Mouse (Mus musculus): ENCODE measurements around the gene Abcb9. TPM values are rescaled to one million over a fixed set of nuclear protein-coding genes. Genes with fewer than 3 reads are reported as not detected.

The Abcb9 gene
- polyA plus RNA-seq, 1 experiment, result 7.4 TPM

- Histone ChIP-seq H3K4me1 (ENCODE audit: control insufficient read depth, insufficient read depth, low read length) (peaks cover 19% of the 10 kb centered on the region), H3K4me3 (replicated peaks; ENCODE audit: control insufficient read depth, low read depth, low read length) (peak overlapping the region; percentile 24), H3K27ac (ENCODE audit: control insufficient read depth, insufficient read depth, low read depth, low read length, poor library complexity) (peak overlapping the region; percentile 92)
- 60% methylated on average over 15 of the region's 15 CpGs for WGBS
- TF ChIP-seq CTCF (IDR thresholded peaks at IDR 0.05; ENCODE audit: control insufficient read depth, insufficient read depth, low read length) (no peak), POLR2A (IDR thresholded peaks at IDR 0.05; ENCODE audit: borderline replicate concordance, control insufficient read depth, low read depth, low read length) (no peak)
Observed at GRCm38 (mm10) chr5:124049249-124050045, 46.2 kb downstream of the Abcb9 start.

- no peak overlapping the region for H3K4me3 ChIP-seq (replicated peaks; ENCODE audit: control insufficient read depth, low read depth, low read length)
- TF ChIP-seq CTCF (IDR thresholded peaks at IDR 0.05; ENCODE audit: control insufficient read depth, insufficient read depth, low read length) (no peak), POLR2A (IDR thresholded peaks at IDR 0.05; ENCODE audit: borderline replicate concordance, control insufficient read depth, low read depth, low read length) (no peak)
- 32% methylated on average over 7 of the region's 7 CpGs for WGBS
- H3K4me1 ChIP-seq (ENCODE audit: control insufficient read depth, insufficient read depth, low read length), result peaks cover 18% of the 10 kb centered on the region
- peak overlapping the region; percentile 71 for H3K27ac ChIP-seq (ENCODE audit: control insufficient read depth, insufficient read depth, low read depth, low read length, poor library complexity)
Observed at GRCm38 (mm10) chr5:124046741-124047401, 48.7 kb downstream of the Abcb9 start.

- Histone ChIP-seq H3K4me3 (replicated peaks; ENCODE audit: control insufficient read depth, low read depth, low read length) (no peak overlapping the region), H3K27ac (ENCODE audit: control insufficient read depth, insufficient read depth, low read depth, low read length, poor library complexity) (no peak overlapping the region), H3K4me1 (ENCODE audit: control insufficient read depth, insufficient read depth, low read length) (peaks cover 15% of the 10 kb centered on the region)
- TF ChIP-seq CTCF (IDR thresholded peaks at IDR 0.05; ENCODE audit: control insufficient read depth, insufficient read depth, low read length), result no peak
- TF ChIP-seq POLR2A (IDR thresholded peaks at IDR 0.05; ENCODE audit: borderline replicate concordance, control insufficient read depth, low read depth, low read length), result no peak
- 71% methylated on average over 11 of the region's 11 CpGs for WGBS
Observed at GRCm38 (mm10) chr5:124045453-124046010, 50.1 kb downstream of the Abcb9 start.

- TF ChIP-seq CTCF (IDR thresholded peaks at IDR 0.05; ENCODE audit: control insufficient read depth, insufficient read depth, low read length) (no peak), POLR2A (IDR thresholded peaks at IDR 0.05; ENCODE audit: borderline replicate concordance, control insufficient read depth, low read depth, low read length) (no peak)
- WGBS, result 92% methylated on average over 5 of the region's 5 CpGs
- Histone ChIP-seq H3K4me1 (ENCODE audit: control insufficient read depth, insufficient read depth, low read length) (peaks cover 5% of the 10 kb centered on the region), H3K27ac (ENCODE audit: control insufficient read depth, insufficient read depth, low read depth, low read length, poor library complexity) (no peak overlapping the region), H3K4me3 (replicated peaks; ENCODE audit: control insufficient read depth, low read depth, low read length) (no peak overlapping the region)
Observed at GRCm38 (mm10) chr5:124043999-124044398, 51.6 kb downstream of the Abcb9 start.

GRCm38 (mm10) chr5:124043212-124043978 lies 52.2 kb downstream of the Abcb9 start:
- H3K27ac ChIP-seq (ENCODE audit: control insufficient read depth, insufficient read depth, low read depth, low read length, poor library complexity), result no peak overlapping the region
- no peak overlapping the region for H3K4me3 ChIP-seq (replicated peaks; ENCODE audit: control insufficient read depth, low read depth, low read length)
- no peak for TF ChIP-seq CTCF (IDR thresholded peaks at IDR 0.05; ENCODE audit: control insufficient read depth, insufficient read depth, low read length)
- TF ChIP-seq POLR2A (IDR thresholded peaks at IDR 0.05; ENCODE audit: borderline replicate concordance, control insufficient read depth, low read depth, low read length), result no peak
- peaks cover 5% of the 10 kb centered on the region for H3K4me1 ChIP-seq (ENCODE audit: control insufficient read depth, insufficient read depth, low read length)
- 79% methylated on average over 10 of the region's 10 CpGs for WGBS

- Histone ChIP-seq H3K4me3 (replicated peaks; ENCODE audit: control insufficient read depth, low read depth, low read length) (no peak overlapping the region), H3K27ac (ENCODE audit: control insufficient read depth, insufficient read depth, low read depth, low read length, poor library complexity) (no peak overlapping the region), H3K4me1 (ENCODE audit: control insufficient read depth, insufficient read depth, low read length) (peaks cover 2% of the 10 kb centered on the region; the same call in 1 of the 2 replicates)
- WGBS, result 75% methylated on average over 9 of the region's 9 CpGs
- no peak for TF ChIP-seq CTCF (IDR thresholded peaks at IDR 0.05; ENCODE audit: control insufficient read depth, insufficient read depth, low read length)
- TF ChIP-seq POLR2A (IDR thresholded peaks at IDR 0.05; ENCODE audit: borderline replicate concordance, control insufficient read depth, low read depth, low read length), result no peak
Observed at GRCm38 (mm10) chr5:124041097-124041496, 54.5 kb downstream of the Abcb9 start.

GRCm38 (mm10) chr5:124039602-124040001 lies 56.0 kb downstream of the Abcb9 start:
- 72% methylated on average over 6 of the region's 6 CpGs for WGBS
- Histone ChIP-seq H3K27ac (ENCODE audit: control insufficient read depth, insufficient read depth, low read depth, low read length, poor library complexity) (no peak overlapping the region), H3K4me1 (ENCODE audit: control insufficient read depth, insufficient read depth, low read length) (peaks cover 4% of the 10 kb centered on the region), H3K4me3 (replicated peaks; ENCODE audit: control insufficient read depth, low read depth, low read length) (no peak overlapping the region)
- TF ChIP-seq POLR2A (IDR thresholded peaks at IDR 0.05; ENCODE audit: borderline replicate concordance, control insufficient read depth, low read depth, low read length), result no peak
- no peak for TF ChIP-seq CTCF (IDR thresholded peaks at IDR 0.05; ENCODE audit: control insufficient read depth, insufficient read depth, low read length)
